Mouse (Mus musculus): ENCODE data around the gene Scamp2. TPM values are rescaled to one million over a fixed set of nuclear protein-coding genes. Genes with fewer than 3 reads are reported as not detected.
A peak's percentile ranks its signal among the peaks of the same experiment; 100 is the strongest.

Scamp2 gene
- total RNA-seq (2022): 10 to 100 TPM; 22.7 to 29.9 (median 27.9) TPM

DNA sequence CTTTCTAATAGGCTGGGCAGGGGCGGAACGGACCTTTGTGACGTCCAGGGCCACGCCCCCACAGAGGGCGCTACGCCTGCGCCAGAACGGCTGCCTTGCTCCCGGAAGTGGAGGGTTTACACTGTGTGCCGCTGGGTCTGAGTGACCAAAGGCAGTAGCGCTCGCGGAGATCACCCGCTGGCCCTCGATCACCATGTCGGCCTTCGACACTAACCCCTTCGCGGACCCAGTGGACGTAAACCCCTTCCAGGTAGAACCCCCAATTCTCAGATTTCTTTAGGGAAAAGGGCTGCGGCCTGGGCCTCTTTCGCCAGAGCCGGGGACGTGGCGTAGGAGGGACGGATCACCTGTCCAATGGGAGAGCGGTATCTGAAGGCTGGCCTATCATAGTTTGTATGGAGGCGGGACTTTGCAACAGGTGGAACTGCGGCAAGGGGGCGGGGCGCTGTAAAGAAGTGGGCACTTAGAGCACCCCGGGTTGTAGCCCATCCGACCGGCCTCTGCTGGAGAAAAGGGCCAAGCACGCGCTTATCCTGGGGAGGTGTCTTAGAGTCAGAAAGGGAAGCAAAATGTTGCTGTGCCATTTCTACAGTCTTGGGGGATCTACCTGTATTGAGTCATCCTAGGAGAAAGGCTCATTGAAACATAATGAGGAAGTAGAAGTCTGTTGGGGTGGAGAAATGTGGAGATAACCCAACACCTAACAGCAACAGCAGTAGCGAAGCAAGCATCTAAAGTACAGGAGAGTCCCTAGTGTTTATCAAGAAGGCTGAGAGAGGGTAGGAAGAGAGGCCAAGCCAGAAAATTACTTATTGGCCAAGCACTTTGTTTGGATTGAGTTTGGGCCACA, at the start of gene Scamp2:
Gene Scamp2 (plus strand): TSS at position 83 of the 850 bp plus-strand sequence.
- peak; percentile 91 to 94 for DNase-seq (ENCODE audit: low spot score in 2 of 2)

DNA sequence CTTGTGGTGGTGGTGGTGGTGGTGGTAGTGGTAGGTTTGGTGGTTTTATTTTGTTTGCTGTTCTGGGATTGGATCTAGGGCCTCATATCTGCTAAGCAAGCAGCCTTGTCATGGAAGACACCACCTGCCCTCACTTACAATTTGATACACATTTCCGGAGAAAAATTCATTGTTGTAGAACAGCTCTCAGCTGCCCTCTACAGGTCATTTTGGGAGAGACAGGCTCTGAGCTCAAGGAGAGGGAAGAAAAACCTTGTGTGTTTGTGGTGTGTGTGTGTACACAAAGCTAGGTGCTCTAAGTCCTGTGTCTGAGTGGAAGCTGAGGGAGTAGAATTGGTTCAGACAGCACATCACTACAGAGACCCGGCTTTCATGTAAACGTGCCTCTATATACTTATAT, 43.6 kb upstream of the Scamp2 start:
- DNase-seq (ENCODE audit: low spot score in 2 of 2): peak in 1 of 2 experiments; percentile 60

DNA sequence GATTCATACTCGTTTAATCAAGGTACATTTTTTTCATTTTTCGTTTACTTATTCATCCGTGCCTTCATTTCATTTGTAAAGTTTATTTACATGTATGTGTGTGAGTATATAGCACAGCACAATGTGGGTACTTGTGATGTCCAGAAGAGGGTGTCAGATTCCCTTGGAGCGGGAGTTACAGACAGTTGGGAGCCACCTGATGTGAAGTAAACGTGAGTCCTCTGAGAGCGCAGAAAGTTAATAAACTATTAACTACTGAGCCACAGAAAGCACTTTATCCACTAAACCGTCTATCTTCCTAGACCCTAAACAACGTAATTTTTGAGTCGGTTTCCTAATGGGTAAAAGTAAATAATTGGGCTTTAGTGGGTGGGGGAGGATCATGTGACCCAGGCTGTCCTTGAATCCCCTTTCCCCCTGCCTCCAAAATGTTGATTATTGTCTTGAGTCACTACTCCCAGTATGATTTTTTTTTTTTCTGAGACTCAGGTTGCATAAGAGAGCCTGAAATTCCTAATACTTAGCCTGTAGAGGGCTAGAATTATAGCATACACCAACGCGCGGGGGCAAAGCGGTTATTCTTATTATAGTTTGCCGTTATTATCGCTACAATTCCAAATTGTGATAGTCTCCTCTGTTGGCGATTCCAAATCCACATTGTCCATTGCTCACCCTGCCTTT, 40.2 kb upstream of the Scamp2 start:
- no peak for DNase-seq (ENCODE audit: low spot score in 2 of 2)

DNA sequence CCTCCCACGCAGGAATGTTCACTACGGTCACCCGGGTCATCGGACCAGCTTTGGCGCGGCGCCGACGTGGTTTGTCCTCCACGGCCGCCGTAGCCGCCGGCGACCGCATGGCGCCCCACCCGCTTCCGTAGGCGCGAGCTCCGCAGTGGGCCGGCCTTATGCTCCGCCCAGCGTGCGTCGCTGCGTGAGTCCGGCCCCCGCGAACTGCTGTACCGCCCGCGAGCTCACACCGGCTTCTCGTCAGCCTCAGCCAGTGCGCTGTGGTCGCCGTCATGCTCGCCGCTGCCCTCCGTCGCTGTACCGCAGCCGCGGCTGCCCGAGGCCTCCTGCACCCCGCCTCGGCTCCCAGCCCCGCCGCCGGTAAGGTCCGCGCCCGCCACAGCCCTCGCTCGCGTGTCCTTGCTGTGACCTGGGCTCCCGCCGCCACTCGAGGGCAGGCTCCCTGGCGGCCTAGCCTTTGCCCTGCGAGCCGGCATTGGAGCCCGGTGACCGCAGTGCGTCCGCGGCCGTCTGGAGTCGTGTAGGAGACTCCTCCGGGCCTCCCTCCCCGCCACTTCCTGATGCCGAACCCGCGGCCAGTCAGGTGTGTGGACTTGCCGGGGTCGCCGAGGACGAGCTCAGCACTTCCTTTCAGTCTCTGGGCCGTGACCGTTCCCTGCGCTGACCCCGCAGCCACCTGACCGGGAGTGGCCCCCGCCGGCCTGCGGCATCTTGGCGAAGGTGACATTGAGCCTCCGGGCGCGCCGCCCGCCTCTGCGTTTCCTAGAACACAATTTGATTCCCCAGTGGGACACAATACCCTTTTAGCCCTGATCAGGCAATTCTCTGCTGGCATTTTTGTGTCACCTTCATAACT, 39.5 kb upstream of the Scamp2 start, which contains the start of gene Cox5a:
Gene Cox5a (plus strand): TSS at position 219 of the 856 bp plus-strand sequence.
- DNase-seq (ENCODE audit: low spot score in 2 of 2): peak; percentile 93 to 94

DNA sequence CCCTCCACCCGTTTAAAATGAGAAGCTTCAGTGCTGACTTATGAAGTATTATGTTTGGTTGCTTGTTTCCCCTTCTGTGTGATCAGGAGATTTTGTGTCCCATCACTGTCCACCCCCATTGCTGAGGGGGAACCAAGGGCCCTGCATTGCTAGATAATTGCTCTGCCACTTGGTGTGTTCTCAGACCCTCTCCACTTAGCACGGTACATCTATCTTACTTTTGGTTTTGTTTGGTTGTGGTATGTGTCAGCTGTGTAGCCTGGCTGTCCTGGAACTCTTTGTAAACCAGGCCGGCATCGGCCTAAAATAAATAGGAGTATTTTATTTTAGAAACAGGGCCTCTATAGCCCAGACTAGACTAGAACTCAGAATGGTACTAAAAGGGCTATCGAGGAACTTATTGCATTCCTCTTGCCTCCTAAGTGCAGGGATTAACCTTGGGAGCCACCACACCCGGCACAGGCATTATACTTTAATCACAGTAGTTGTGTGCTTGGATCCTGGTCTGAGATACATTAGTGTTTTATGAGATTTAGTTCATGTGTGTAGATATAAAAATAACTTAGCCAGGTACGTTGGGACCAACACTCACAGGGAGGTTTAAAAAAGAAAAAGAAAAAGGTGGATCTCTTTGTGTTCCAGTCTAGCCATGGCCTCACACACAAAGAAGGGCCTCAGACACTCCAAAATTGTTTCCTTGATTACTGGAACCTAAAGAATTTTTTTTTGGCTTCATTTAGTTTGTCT, 38.5 kb upstream of the Scamp2 start:
- DNase-seq (ENCODE audit: low spot score in 2 of 2): no peak

DNA sequence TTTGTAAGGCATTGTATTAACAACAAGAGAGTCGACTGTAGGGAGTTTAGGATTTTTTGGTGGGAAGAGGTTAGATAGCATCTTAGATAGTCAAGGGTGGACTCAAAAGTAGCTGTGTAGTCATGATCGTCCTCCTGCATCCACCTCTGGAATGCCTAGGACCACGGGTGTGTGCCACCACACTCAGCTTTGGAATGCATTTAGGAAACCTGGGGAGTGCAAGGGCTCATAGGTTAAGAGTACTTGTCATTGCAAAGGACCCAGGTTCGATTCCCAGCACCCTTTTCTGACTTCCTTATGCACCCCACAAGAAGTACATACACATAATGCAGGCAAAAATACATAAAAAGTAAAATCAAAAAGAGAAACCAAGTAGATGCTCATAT, 37.9 kb upstream of the Scamp2 start:
- no peak for DNase-seq (ENCODE audit: low spot score in 2 of 2)

DNA sequence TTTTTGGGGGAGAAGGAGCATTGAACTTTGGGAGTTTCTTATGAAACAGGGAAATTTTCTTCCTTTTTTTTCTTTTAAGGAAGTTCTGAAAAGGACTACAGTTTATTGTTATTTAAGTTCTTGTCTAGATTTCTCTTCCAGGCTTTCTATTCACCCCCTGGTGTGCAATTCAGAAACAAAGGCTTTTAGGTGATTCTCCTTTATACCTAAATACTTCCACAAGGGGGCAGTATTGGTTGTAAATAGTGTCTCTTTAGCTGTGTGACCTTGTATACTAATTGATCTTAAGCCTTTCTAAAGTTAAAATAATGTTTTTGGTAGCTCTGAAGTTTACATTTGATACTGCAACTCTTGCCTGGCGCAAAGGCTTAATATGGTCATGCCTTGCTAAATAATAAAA, 37.0 kb upstream of the Scamp2 start:
- DNase-seq (ENCODE audit: low spot score in 2 of 2): no peak

DNA sequence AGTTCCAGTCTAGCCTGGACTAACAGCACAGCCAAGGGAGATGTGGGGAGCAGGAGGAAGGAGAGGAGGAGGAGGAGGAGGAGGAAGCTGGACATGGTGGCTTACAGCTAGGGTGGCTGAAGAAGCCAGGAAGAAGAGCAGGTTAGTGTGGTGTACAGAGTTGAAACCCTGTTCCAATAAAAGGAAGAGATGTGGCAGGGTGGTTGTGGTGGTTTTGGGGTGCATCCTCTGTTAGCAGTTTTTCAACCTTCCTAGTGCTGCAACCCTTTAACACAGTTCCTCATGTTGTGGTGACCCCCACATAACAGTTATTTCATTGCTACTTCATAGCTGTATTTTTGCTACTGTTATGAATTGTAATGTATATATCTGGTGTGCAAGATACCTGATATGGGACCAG, 36.3 kb upstream of the Scamp2 start:
- no peak for DNase-seq (ENCODE audit: low spot score in 2 of 2)

DNA sequence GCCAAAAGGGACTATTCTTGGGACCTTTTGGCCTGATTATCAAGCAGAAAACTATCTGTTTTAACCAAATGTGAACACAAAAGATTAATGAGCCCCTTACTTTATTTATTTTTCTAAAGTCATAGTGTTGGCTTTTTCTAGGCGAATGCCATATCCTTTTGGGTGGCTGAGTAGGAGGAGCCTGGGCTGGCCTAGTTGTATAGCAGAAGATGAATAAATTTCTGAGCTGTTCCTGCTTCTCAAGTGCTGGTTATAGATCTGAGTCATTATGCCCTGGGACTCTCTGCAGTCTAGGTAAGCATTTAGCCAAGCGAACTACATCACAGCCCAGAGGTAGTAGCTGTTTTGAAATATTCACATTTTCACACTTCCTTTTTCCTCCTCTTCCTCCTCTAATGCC, 35.2 kb upstream of the Scamp2 start:
- no peak for DNase-seq (ENCODE audit: low spot score in 2 of 2)

DNA sequence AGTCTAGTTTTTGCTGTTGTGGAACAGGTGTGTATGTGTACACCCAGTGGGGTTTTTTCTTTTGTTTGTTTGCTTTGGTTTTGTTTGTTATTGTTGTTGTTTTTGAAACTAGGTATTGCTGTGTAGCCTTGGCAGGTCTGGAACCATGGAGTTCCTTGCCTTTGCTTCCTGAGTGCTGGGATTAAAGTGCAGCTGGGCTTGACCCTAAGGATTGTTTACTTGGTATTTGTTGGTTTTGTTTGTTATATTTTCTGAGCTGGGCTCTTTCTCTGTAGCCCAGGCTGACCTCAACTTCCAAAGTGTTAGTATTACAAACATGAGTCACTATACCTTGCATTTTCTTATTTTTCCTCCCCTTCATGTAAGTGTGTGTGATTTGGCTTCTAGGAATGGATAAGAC, 34.3 kb upstream of the Scamp2 start:
- DNase-seq (ENCODE audit: low spot score in 2 of 2): no peak

DNA sequence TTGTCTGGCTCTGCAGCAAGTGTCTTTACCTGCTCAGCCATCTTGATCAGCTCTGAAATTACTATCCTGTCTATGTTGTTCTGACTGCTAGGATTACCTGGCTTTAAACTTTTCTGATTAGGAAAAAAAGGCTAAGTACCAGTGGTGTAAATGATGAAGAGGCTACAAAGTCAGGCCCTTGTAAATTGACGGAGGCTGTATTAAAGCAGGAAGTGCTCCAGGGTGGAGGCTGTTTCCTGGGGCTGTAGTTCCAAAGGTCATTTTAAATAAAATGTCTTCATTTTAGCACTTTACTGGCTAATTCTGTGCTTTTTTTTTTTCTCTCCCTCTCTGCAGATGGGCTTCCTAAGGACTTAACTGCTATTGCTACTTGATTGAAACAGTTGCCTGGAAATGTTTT, 28.8 kb upstream of the Scamp2 start:
- DNase-seq (ENCODE audit: low spot score in 2 of 2): no peak

DNA sequence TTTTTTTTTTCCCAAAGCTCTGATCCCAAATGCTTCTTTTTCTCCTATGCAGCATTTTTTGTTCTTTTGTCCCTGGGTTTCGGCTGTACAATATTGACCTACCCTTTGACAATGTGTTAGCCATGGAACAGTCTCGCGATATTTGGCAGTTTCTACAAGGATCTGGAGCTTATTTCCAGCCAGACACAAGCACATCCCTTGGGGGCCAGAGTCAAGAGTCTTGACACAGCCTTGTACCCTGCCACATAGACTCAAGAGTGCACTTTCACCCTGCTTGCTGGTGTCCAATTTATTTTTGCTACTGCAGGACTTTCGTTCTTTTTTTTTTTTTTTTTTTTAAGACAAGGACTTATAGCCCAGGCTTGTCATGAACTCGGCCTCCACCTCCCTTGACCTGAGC, 24.4 kb upstream of the Scamp2 start:
- DNase-seq (ENCODE audit: low spot score in 2 of 2): no peak

DNA sequence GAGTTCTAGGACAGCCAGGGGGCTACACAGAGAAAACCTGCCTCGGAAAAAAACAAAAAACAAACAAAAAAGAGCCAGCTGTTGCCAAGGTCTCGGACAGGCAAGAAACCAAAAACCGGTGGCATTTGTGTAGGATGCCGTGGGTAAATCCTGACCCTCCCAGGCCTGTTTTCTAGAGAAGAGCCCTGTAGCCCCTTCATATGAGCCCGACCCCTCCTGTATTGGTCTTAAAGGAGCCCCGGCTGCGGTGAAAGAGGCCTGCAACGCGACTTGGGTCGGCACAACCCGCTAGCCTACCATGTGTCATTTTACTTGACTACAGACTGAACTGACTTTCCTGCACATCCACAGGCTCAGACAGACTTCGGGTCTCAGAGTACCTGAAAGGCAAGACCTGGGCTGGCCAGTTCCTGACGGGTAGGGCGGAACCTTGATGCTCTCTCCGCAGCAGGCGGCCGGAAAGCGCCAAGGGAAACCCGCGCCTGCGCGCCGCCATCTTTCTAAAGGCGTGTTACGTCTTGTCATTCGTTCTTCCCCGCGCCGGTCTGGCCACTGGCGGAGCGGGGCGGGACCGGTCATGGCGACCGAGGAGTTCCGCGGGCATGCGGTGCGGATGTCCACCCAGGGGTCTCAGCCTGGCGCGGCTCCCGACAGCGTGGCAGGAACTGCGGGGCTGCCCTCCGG, 23.6 kb upstream of the Scamp2 start, which contains the start of gene Fam219b:
Gene Fam219b (plus strand): TSS at position 485 of the 684 bp plus-strand sequence.
- peak; percentile 82 to 89 for DNase-seq (ENCODE audit: low spot score in 2 of 2)

DNA sequence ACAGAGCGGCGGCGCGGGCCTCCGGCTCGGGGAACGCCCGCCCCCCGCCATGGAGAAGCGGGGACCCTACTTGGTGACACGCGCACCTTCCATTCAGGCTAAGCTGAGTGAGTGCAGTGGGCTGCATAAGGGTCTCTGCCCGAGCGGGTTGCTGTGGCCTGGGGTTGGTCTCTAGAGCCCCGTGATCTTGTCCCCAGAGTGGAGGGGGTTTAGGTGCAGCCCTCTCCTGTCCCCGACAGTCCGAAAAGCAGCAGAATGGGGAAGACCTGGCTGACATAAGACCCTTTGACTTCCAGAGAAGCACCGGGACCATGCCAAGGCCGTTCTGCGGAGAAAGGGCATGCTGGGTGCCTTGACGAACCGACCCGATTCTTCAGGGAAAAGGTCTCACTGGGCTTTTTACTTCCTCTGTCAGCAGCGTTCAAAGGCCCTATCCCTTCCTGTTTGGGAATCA, 23.0 kb upstream of the Scamp2 start:
- no peak for DNase-seq (ENCODE audit: low spot score in 2 of 2)

DNA sequence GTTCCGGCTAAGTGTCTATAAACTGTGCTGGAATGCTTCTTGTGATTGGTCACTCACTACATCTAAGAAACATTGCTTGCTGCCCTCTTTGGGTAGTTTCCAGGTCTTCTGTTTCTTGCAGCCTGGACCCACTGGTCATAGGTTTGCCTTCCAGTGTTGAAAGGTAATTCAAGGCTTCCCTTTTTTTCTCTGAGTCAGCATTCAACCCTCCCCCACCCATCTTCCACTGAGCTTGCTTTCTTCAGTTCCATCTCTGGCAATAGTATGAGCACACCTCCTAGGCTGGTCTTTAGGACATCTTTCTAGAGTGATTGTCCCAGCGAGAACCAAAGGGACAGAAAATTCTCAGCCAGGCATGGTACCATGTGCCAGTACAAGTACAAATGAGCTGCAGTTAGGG, 21.2 kb upstream of the Scamp2 start:
- no peak for DNase-seq (ENCODE audit: low spot score in 2 of 2)

DNA sequence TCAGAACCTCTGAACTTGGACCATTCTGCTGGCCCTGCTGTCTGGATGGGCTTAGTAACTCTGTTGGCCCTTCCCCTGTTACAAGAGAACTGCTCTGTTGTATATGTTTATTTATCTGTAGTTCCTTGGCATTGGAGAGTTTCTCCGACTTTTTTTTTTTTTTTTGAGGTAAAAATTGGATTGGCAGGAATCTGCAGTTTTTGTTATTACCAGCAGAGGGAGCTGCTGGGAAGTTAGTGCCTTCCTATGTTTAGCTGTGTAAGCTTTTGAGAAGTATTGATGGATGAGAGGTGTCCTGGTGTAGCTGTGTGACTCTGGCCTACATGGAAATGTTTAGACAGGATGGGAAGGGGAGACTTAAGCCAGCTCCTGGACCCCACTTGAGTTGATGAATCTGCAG, 19.4 kb upstream of the Scamp2 start:
- DNase-seq (ENCODE audit: low spot score in 2 of 2): no peak

DNA sequence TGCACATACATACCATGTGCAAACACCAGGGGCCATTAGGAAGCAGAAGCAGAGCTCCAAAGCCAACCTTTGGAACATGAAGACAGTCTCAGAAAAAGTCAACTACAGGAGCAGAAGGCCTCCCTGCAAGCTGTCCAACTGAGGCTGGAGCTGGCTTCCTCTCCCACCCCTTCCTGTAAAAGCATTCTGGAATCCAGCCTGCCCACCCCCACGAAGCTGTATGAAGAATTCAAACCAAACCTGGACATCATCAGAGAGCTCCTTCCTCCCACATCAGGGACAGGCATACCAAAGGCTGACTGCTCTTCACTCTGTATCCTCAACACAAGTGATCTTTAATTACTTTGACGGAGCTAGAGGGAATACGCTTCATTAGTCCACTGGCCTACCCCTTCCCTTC, 16.8 kb upstream of the Scamp2 start:
- no peak for DNase-seq (ENCODE audit: low spot score in 2 of 2)

DNA sequence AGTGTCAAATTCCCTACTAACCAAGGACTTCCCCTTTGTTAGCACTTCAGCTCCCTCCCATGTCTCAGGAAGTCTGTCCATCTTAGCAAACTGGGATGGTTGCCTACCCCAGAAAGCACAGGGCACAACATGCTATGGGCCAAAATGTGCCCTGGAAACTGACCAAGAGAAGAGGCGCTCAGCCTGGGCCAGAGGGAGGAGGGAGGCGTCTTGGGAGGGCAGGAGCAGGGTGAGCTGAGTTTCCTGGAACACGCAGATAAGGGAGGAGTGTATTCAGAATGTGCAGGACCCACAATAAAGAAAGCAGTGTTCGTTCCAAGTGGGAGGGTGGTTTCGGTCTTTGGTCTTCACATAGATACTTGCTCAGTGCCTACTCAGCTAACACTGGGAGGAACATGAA, 13.5 kb upstream of the Scamp2 start:
- DNase-seq (ENCODE audit: low spot score in 2 of 2): no peak

DNA sequence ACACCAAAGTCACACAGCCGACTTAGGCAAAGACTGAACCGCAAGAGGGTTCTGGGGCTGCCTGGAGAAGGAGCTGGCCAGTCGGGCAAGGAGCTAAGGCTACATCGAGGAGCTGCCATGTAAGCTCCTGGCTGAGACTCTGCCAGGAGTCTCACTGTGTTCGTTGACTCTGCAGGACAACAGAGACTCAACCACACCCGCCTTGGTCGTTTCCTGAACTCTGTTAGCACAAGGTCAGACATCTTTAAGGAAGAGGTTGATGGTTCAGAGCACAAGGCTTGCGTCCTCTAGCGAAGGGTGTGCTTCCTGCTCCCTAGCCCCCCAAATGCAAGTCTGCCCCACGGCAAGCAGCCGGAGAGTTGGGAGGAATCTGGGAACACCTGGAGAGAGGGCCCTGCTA, 12.9 kb upstream of the Scamp2 start:
- no peak for DNase-seq (ENCODE audit: low spot score in 2 of 2)

DNA sequence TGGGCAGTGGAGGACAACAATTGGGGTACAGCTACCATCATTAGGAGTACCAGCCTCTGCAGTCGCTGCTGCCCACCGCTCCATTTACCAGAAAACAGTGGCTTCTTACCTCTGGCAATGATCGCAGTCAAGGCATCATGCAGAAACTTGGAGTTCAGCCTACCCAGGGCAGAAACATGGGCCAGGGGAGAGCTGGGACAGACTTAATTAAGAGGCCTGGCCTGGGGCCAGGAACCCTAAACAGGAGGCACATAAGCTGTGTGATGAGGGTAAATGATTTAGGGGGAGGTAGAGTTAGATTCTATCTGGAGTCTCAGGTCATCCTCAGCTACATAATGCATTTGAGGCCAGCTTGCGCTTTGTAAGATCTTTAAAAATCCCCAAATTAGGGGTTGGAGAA, 11.6 kb upstream of the Scamp2 start:
- no peak for DNase-seq (ENCODE audit: low spot score in 2 of 2)

Data from left cerebral cortex, adult 8-10 months (tissue).